In the genomic region with DNA sequence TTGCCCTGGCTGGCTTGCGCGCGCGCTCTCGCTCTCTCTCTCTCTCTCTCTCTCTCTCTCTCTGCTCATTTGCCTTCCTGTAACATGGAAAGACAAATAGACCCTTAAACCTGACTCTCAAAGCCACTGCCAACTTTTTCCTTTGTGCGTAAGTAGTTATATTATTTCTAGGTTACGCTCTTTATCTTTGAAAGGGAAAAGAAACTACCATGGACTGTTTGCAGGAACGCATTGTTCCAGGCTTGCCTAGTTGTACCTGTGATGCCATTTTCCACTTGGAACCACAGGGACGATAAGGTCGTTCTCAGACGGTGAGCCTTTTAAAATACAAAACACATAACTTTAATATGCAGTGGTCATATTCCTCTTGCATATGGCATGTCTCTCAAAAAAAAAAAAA, we compare ENCODE assay signal across 12 mouse cellular contexts.
"Had no signal": no experiment of that assay in that cellular context is flagged by ENCODE, and none has a peak within 500 bp of the region (broad histone marks: within the 10 kb centered on the region; RNA-seq: fewer than 3 reads in every experiment).

No protein-coding gene starts in this region.

- H3K36me3 ChIP-seq: limb, embryonic 15.5 days; liver, embryonic 13.5 days; midbrain, embryonic 15.5 days; neural tube, embryonic 12.5 days had no signal

- DNase-seq: kidney, postnatal 25 days; liver, embryonic 13.5 days; liver, postnatal 0 days; thymus, adult 2 months; thymus, postnatal 25 days had no signal

- ATAC-seq: intestine, postnatal 0 days; liver, postnatal 0 days; midbrain, embryonic 15.5 days had no signal

- H3K4me3 ChIP-seq: limb, embryonic 15.5 days; liver, embryonic 13.5 days; midbrain, embryonic 15.5 days; neural tube, embryonic 12.5 days had no signal

- H3K4me2 ChIP-seq: limb, embryonic 15.5 days; liver, embryonic 13.5 days; midbrain, embryonic 11.5 days; midbrain, embryonic 15.5 days; neural tube, embryonic 12.5 days had no signal

- H3K27me3 ChIP-seq: limb, embryonic 15.5 days; liver, embryonic 13.5 days; megakaryocyte, embryonic 14.5 days; midbrain, embryonic 15.5 days; neural tube, embryonic 12.5 days had no signal

- H3K27ac ChIP-seq: limb, embryonic 15.5 days; liver, embryonic 13.5 days; macrophage; midbrain, embryonic 15.5 days; neural tube, embryonic 12.5 days had no signal

- H3K9ac ChIP-seq: limb, embryonic 15.5 days; liver, embryonic 13.5 days; liver, postnatal 0 days; midbrain, embryonic 15.5 days; neural tube, embryonic 12.5 days had no signal

- H3K9me3 ChIP-seq: limb, embryonic 15.5 days; liver, embryonic 13.5 days; megakaryocyte, embryonic 14.5 days; midbrain, embryonic 15.5 days; neural tube, embryonic 12.5 days had no signal
